Mouse (Mus musculus) urinary bladder, adult 2 months (tissue): ENCODE results near the gene Fmod. TPM values are rescaled to one million over a fixed set of nuclear protein-coding genes. Genes with fewer than 3 reads are reported as not detected.

Source experiments
- DNase-seq: peaks from one replicate; pipeline ENCODE4 v3.0.0; 2022; ENCODE audit warnings: low spot score
- polyA plus RNA-seq: library from polyadenylated mRNA; depleted of rRNA; stranded (reverse); fragments of >200 nt; gene quantifications from 2 replicates; pipeline ENCODE4 v1.2.3, GENCODE M21; 2012; rRNA removed

Gene Fmod
- polyA plus RNA-seq, 1 experiment = 14.0 TPM

DNA sequence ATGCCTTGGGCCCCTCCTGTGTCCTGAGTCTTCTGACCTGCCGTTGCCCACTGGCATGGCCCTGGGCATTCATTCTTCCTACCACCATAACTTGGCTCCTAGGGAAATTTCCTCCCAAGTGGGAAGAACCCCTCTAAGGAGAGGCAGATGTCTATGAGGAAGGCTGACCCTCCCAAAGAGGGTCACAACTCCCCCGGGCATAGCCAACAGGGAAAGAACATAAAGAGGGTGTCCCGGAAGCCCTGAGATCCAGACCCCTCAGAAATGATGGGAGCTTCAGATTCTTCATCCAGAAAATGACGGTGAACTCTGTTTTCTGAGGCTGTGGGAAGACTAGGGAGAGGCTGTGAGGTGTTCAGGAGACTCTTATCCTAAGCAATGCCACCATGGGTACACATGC is 58.7 kb downstream of the Fmod start:
- DNase-seq = no peak

DNA sequence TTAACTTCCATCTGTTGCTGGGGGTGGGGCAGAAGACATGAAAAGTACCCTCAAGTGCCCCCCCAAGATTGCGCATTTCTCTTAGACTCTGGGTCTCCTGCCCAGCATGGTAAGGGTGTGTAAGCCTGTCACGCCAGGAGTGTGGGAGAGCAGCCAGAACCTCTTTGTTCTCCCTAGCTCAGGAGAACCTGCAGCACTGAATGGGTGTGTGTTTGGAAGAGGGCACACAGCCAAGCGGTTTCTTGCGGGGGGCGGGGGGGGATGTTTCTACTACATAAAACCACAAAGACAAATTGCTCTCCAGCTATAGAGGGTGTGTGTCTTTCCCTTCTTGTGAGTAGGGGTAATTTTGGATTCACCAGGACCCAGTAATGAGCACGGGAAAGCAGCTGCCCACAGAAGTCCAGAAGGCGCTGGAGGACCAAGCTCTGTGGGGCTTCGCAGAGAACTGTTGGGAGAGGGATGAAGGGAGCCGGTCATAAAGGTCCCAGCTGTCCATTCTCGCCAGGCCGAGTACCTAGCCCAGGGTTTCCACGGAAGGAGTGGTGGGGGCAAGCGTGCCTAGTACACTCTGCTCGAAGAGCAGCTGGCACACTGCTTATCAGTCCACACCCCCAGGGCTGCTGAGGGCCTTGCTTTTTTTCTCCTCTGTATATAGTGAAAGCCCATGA is 59.3 kb downstream of the Fmod start:
- no peak for DNase-seq

DNA sequence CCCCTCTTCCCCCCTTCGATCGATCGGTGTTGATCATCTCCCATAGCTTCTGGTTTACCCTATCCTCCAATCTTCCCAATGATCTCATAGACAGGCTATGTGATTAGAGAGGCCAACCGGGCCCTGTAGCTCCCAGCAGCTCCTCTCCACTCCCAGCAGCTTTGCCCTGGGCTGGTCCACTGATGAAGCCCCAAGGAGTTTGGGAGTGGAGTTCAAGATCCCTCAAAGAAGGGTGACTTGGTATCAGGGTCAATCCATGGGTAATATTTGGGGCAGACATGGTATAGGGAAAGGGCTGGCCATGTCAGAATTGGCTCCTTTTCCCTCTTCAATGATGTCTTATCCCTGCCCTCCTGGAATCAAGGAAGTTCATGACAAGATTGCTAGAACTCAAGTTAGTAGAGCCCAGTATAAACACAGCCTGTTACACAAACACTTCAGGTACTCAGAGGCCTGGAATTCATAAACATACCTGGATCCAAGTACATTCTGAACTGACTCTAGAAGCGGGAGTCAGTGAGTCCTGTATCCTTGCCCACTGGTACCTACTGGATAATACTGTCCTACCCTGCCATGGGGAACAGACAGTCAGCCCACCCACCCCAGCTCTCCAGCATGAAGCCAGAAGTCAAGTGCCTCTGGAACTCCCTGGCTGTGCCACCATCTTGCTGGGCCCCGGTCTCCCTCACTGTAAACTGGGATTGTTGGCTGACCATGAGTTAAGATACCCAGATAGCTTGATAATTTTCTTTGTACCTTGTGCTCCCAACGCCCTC is 60.2 kb downstream of the Fmod start:
- DNase-seq = no peak

Other genes starting within 250 kb of the Fmod start
- gene Atp2b4, start 236.2 kb upstream of the Fmod start, polyA plus RNA-seq = 113 and 189 TPM in 2 replicates
- gene Optc, start 129.3 kb upstream of the Fmod start, polyA plus RNA-seq = 133 and 156 TPM in 2 replicates
- gene Prelp, start 115.8 kb upstream of the Fmod start, polyA plus RNA-seq = 89.1 and 164 TPM in 2 replicates
- gene Btg2, start 41.9 kb downstream of the Fmod start, polyA plus RNA-seq = 48.4 and 67.8 TPM in 2 replicates
- gene Chit1, start 74.0 kb downstream of the Fmod start, polyA plus RNA-seq = 0.04 TPM in 1 of 2 replicates, not detected in the other
- gene Chil1, start 144.9 kb downstream of the Fmod start, polyA plus RNA-seq = 0.10 and 0.44 TPM in 2 replicates
- 0.09 TPM in 1 of 2 replicates, not detected in the other for gene Mybph, start 156.2 kb downstream of the Fmod start, polyA plus RNA-seq
- 6.2 and 7.2 TPM in 2 replicates for gene Adora1, start 198.2 kb downstream of the Fmod start, polyA plus RNA-seq